Mouse (Mus musculus): ENCODE results near the gene Rmnd1. TPM values are rescaled to one million over a fixed set of nuclear protein-coding genes. Genes with fewer than 3 reads are reported as not detected.

The Rmnd1 gene
- 17.6 and 33.4 TPM in 2 replicates for polyA plus RNA-seq (2015; fragmentation: Nextera tagmentation; extraction: Ambion mirVana)

GRCm38 (mm10) chr10:4432123-4432931, at the start of gene Rmnd1, which contains the start of gene Armt1:
Gene Rmnd1, minus strand, starts transcription at chr10:4432388.
Gene Armt1, plus strand, starts transcription at chr10:4432467.

GRCm38 (mm10) chr10:4387701-4388383, 44.3 kb downstream of the Rmnd1 start, which contains the start of gene Zbtb2:
Gene Zbtb2, minus strand, starts transcription at chr10:4388108.

Other genes with a start within 250 kb of the Rmnd1 start
- gene Akap12, start 166.0 kb downstream of the Rmnd1 start, polyA plus RNA-seq (2015; fragmentation: Nextera tagmentation; extraction: Ambion mirVana) = 37.4 and 60.1 TPM in 2 replicates
- gene Zbtb2, start 44.3 kb downstream of the Rmnd1 start, polyA plus RNA-seq (2015; fragmentation: Nextera tagmentation; extraction: Ambion mirVana) = 6.3 and 7.6 TPM in 2 replicates
- gene Armt1, start 79 bp upstream of the Rmnd1 start, polyA plus RNA-seq (2015; fragmentation: Nextera tagmentation; extraction: Ambion mirVana) = 8.5 and 12.2 TPM in 2 replicates
- gene Ccdc170, start 50.1 kb upstream of the Rmnd1 start, polyA plus RNA-seq (2015; fragmentation: Nextera tagmentation; extraction: Ambion mirVana) = 0.11 and 0.57 TPM in 2 replicates
- 2.6 and 3.1 TPM in 2 replicates for gene Esr1, start 179.2 kb upstream of the Rmnd1 start, polyA plus RNA-seq (2015; fragmentation: Nextera tagmentation; extraction: Ambion mirVana)

All from adrenal gland, postnatal 0 days (tissue).